Comparison of ENCODE assay signal across 20 mouse cellular contexts in the genomic region with DNA sequence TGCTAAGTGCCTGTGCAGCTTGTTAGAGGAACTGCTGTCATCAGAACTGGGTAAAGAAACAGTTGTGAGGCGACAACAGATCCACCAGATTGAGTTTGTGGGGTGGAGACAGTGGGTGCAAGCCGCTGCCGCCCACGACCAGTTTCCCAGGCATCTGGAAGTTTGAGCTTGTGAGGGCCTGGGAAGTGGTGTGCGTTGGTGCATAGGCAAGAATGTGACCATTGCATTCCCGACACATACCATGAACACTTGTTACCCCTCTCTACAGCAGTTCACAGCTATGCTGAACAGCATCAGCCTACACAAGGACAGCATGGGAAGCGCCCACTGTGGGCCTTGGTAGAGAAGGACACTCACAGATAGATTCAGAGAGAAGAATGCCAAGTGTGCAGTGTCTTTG. TPM values are rescaled to one million over a fixed set of nuclear protein-coding genes. Genes with fewer than 3 reads are reported as not detected.
DNase-seq lines count a peak whose midpoint lies in the region; ATAC-seq and TF ChIP-seq lines count a peak whose summit lies in the region.
"Had no signal": no experiment of that assay in that cellular context is flagged by ENCODE, and none has a peak within 500 bp of the region (broad histone marks: within the 10 kb centered on the region; RNA-seq: fewer than 3 reads in every experiment).

No protein-coding gene starts in this region.

- no peaks in the 10 kb centered on the region for H3K27me3 ChIP-seq in heart, postnatal 0 days (ENCODE audit: control insufficient read depth, insufficient read depth, low read length)
- no peaks in the 10 kb centered on the region for H3K27me3 ChIP-seq in forebrain, embryonic 14.5 days (replicated peaks; ENCODE audit: control insufficient read depth, insufficient read depth, low read length)
- no peaks in the 10 kb centered on the region for H3K27me3 ChIP-seq in midbrain, embryonic 16.5 days (ENCODE audit: control insufficient read depth, insufficient read depth, low read depth, low read length)
- H3K27me3 ChIP-seq: CH12.LX; embryonic facial prominence, embryonic 15.5 days; forebrain, embryonic 12.5 days; liver, embryonic 13.5 days; megakaryocyte, embryonic 14.5 days; neural tube, embryonic 15.5 days had no signal

- H3K27ac ChIP-seq in heart, postnatal 0 days (ENCODE audit: low read depth) = no peak overlapping the region
- no peak overlapping the region for H3K27ac ChIP-seq in forebrain, embryonic 14.5 days (ENCODE audit: low read depth, low read length)
- no peak overlapping the region for H3K27ac ChIP-seq in midbrain, embryonic 16.5 days (ENCODE audit: low read length)
- H3K27ac ChIP-seq: embryonic facial prominence, embryonic 15.5 days; forebrain, embryonic 12.5 days; hindbrain, embryonic 14.5 days; limb, embryonic 10.5 days; liver, embryonic 13.5 days; neural tube, embryonic 15.5 days had no signal

- H3K4me1 ChIP-seq in heart, postnatal 0 days (ENCODE audit: control insufficient read depth, insufficient read depth) = peaks cover 6% of the 10 kb centered on the region; the same call in 1 of the 2 replicates
- H3K4me1 ChIP-seq in forebrain, embryonic 14.5 days (ENCODE audit: control insufficient read depth, insufficient read depth, low read length) = no peaks in the 10 kb centered on the region
- no peaks in the 10 kb centered on the region for H3K4me1 ChIP-seq in midbrain, embryonic 16.5 days (ENCODE audit: control insufficient read depth, insufficient read depth, low read length)
- H3K4me1 ChIP-seq: embryonic facial prominence, embryonic 15.5 days; forebrain, embryonic 12.5 days; limb, embryonic 10.5 days; neural tube, embryonic 15.5 days had no signal

- H3K4me3 ChIP-seq in heart, postnatal 0 days (ENCODE audit: low read depth, low read length) = no peak overlapping the region
- no peak overlapping the region for H3K4me3 ChIP-seq in forebrain, embryonic 14.5 days (ENCODE audit: low read depth, low read length)
- no peak overlapping the region for H3K4me3 ChIP-seq in midbrain, embryonic 16.5 days (ENCODE audit: low read depth, low read length)
- H3K4me3 ChIP-seq: embryonic facial prominence, embryonic 15.5 days; forebrain, embryonic 12.5 days; limb, embryonic 10.5 days; liver, embryonic 13.5 days; megakaryocyte, embryonic 14.5 days; neural tube, embryonic 15.5 days had no signal

- TF ChIP-seq EP300 in heart, postnatal 0 days (IDR thresholded peaks at IDR 0.05; ENCODE audit: low read depth) = no peak

- intact Hi-C loops in heart, postnatal 10 days (cut with DNase I) = no loop called here

- H3K36me3 ChIP-seq in heart, postnatal 0 days (replicated peaks; ENCODE audit: control insufficient read depth, insufficient read depth, low read length) = no peaks in the 10 kb centered on the region
- no peaks in the 10 kb centered on the region for H3K36me3 ChIP-seq in forebrain, embryonic 14.5 days (ENCODE audit: control insufficient read depth, insufficient read depth, low read length)
- no peaks in the 10 kb centered on the region for H3K36me3 ChIP-seq in midbrain, embryonic 16.5 days (ENCODE audit: control insufficient read depth, insufficient read depth, low read length)
- H3K36me3 ChIP-seq: forebrain, embryonic 12.5 days; neural tube, embryonic 15.5 days had no signal

- 38% methylated on average over 7 of the region's 7 CpGs for WGBS in heart, postnatal 0 days
- WGBS in forebrain, embryonic 14.5 days = 90% methylated on average over 7 of the region's 7 CpGs
- 92% methylated on average over 7 of the region's 7 CpGs for WGBS in midbrain, embryonic 16.5 days

- 0 out of 2 replicates have a peak, but pooled peaks have one; percentile 17 for ATAC-seq in heart, postnatal 0 days (ENCODE audit: insufficient read depth, low read depth)
- no peak for ATAC-seq in forebrain, embryonic 14.5 days
- ATAC-seq in midbrain, embryonic 16.5 days = no peak
- ATAC-seq: lung, postnatal 0 days had no signal

- no peak for DNase-seq in heart, postnatal 0 days (ENCODE audit: low spot score)
- DNase-seq in heart, postnatal 10 days = no peak
- peak; percentile 38 for DNase-seq in right cerebral cortex, postnatal 25 days
- no peak for DNase-seq in right cerebral cortex, postnatal 4 days
- DNase-seq in layer of hippocampus, adult 9-11 months = peak; percentile 58
- DNase-seq in forebrain, embryonic 14.5 days (ENCODE audit: low spot score) = no peak
- DNase-seq: cerebellum, adult 2 months; gastrocnemius, postnatal 25 days; kidney, adult 2 months; liver, embryonic 13.5 days; retina, postnatal 1 day had no signal

- no peak overlapping the region for H3K4me2 ChIP-seq in heart, postnatal 0 days (ENCODE audit: low read depth, low read length)
- no peak overlapping the region for H3K4me2 ChIP-seq in forebrain, embryonic 14.5 days (ENCODE audit: low read length)
- H3K4me2 ChIP-seq in midbrain, embryonic 16.5 days (ENCODE audit: low read length) = no peak overlapping the region
- H3K4me2 ChIP-seq: embryonic facial prominence, embryonic 15.5 days; forebrain, embryonic 12.5 days; hindbrain, embryonic 14.5 days; liver, embryonic 13.5 days; neural tube, embryonic 15.5 days had no signal

- no peaks in the 10 kb centered on the region for H3K9me3 ChIP-seq in heart, postnatal 0 days (replicated peaks; ENCODE audit: control insufficient read depth, low read length)
- H3K9me3 ChIP-seq in forebrain, embryonic 14.5 days (replicated peaks; ENCODE audit: control insufficient read depth, low read length) = no peaks in the 10 kb centered on the region
- no peaks in the 10 kb centered on the region for H3K9me3 ChIP-seq in midbrain, embryonic 16.5 days (replicated peaks; ENCODE audit: control insufficient read depth, low read length, poor library complexity, severe bottlenecking)
- H3K9me3 ChIP-seq: embryonic facial prominence, embryonic 15.5 days; forebrain, embryonic 12.5 days; limb, embryonic 10.5 days; liver, embryonic 13.5 days; megakaryocyte, embryonic 14.5 days; neural tube, embryonic 15.5 days had no signal

- H3K9ac ChIP-seq in heart, postnatal 0 days (replicated peaks; ENCODE audit: low read depth, low read length) = no peak overlapping the region
- no peak overlapping the region for H3K9ac ChIP-seq in forebrain, embryonic 14.5 days (ENCODE audit: low read length)
- H3K9ac ChIP-seq in midbrain, embryonic 16.5 days (ENCODE audit: low read depth, low read length) = no peak overlapping the region
- H3K9ac ChIP-seq: embryonic facial prominence, embryonic 15.5 days; forebrain, embryonic 12.5 days; hindbrain, embryonic 14.5 days; liver, embryonic 13.5 days; neural tube, embryonic 15.5 days had no signal

- TF ChIP-seq CTCF in heart, postnatal 0 days (IDR thresholded peaks at IDR 0.05; ENCODE audit: low read depth) = no peak

RNA-seq across cellular contexts. Expression of gene Abl1, which starts 27.8 kb away (rescaled TPM):
- total RNA-seq in heart, postnatal 0 days (2014; rRNA removed; ENCODE audit: low replicate concordance) = 69.3 and 83.2 TPM in 2 replicates
- polyA plus RNA-seq in heart, postnatal 0 days (2015; fragmentation: Nextera tagmentation; extraction: Ambion mirVana) = 12.7 and 14.5 TPM in 2 replicates
- 10 to 100 TPM; 56.8 to 65.5 TPM for total RNA-seq in heart, postnatal 10 days (2021)
- 19.6 and 22.9 TPM in 2 replicates for polyA plus RNA-seq in forebrain, embryonic 14.5 days (2014; fragmentation: Nextera tagmentation; extraction: Ambion mirVana)
- 16.7 and 17.5 TPM in 2 replicates for polyA plus RNA-seq in midbrain, embryonic 16.5 days (2015; fragmentation: Nextera tagmentation; extraction: Ambion mirVana)

RNA-seq across cellular contexts. Expression of gene Exosc2, which starts 45.5 kb away (rescaled TPM):
- 22.0 and 39.8 TPM in 2 replicates for total RNA-seq in heart, postnatal 0 days (2014; rRNA removed; ENCODE audit: low replicate concordance)
- 17.9 and 19.9 TPM in 2 replicates for polyA plus RNA-seq in heart, postnatal 0 days (2015; fragmentation: Nextera tagmentation; extraction: Ambion mirVana)
- total RNA-seq in heart, postnatal 10 days (2021) = 10 to 100 TPM; 14.1 to 16.0 TPM
- polyA plus RNA-seq in forebrain, embryonic 14.5 days (2014; fragmentation: Nextera tagmentation; extraction: Ambion mirVana) = 32.0 and 33.4 TPM in 2 replicates
- polyA plus RNA-seq in midbrain, embryonic 16.5 days (2015; fragmentation: Nextera tagmentation; extraction: Ambion mirVana) = 40.0 and 42.2 TPM in 2 replicates

Comparison
In these comparisons a context has a peak if more than half of its experiments do, and no peak if none do; other contexts are left out.
1. DNase-seq: peak in right cerebral cortex, postnatal 25 days (single experiment) and layer of hippocampus, adult 9-11 months (single experiment); none in heart, postnatal 0 days (single experiment), heart, postnatal 10 days (0 of 2), right cerebral cortex, postnatal 4 days (single experiment) and forebrain, embryonic 14.5 days (single experiment).